Mouse (Mus musculus) ES-Bruce4 (cell line): Measurements from ENCODE around the gene Prrg4. TPM values are rescaled to one million over a fixed set of nuclear protein-coding genes. Genes with fewer than 3 reads are reported as not detected.
"Not testable (repeated sequence)": the region's sequence is repeated elsewhere in the genome, so short reads cannot be mapped to it uniquely, and the experiment has no call there.

ENCODE experiments used
- H3K27ac ChIP-seq: 2 replicates; pipeline ENCODE4 v1.5.1; 2012; ENCODE audit warnings: low read length, inconsistent platforms; ENCODE audit not compliant: insufficient read depth
- H3K27me3 ChIP-seq: 2 replicates; pipeline ENCODE4 v1.6.1; 2012; ENCODE audit warnings: mild to moderate bottlenecking, low read length, inconsistent platforms; ENCODE audit not compliant: control insufficient read depth, poor library complexity, insufficient read depth, severe bottlenecking
- H3K36me3 ChIP-seq: 2 replicates; pipeline ENCODE4 v1.6.1; 2012; ENCODE audit warnings: inconsistent platforms, mild to moderate bottlenecking, low read length, moderate library complexity; ENCODE audit not compliant: control insufficient read depth, poor library complexity, insufficient read depth, severe bottlenecking
- H3K4me1 ChIP-seq: one replicate; pipeline ENCODE4 v1.8.1; 2011; ENCODE audit warnings: low read length; ENCODE audit not compliant: control insufficient read depth, insufficient read depth
- H3K4me3 ChIP-seq: 2 replicates; pipeline ENCODE4 v1.5.1; 2011; ENCODE audit warnings: low read depth, mild to moderate bottlenecking, low read length
- H3K9ac ChIP-seq: 2 replicates; pipeline ENCODE4 v1.6.1; 2012; ENCODE audit warnings: low read depth, mild to moderate bottlenecking, inconsistent platforms; ENCODE audit not compliant: poor library complexity, severe bottlenecking
- H3K9me3 ChIP-seq: replicated peaks from 2 replicates; pipeline ENCODE4 v1.6.1; 2012; ENCODE audit warnings: mild to moderate bottlenecking, low read length, inconsistent platforms; ENCODE audit not compliant: control insufficient read depth, poor library complexity, insufficient read depth, severe bottlenecking
- CTCF ChIP-seq: IDR thresholded peaks from one replicate; pipeline ENCODE4 v1.8.1; 2011; ENCODE audit warnings: low read depth, low read length
- EP300 ChIP-seq: IDR thresholded peaks from 2 replicates; pipeline ENCODE4 v1.6.1; 2011; ENCODE audit warnings: low read depth, low read length; ENCODE audit not compliant: insufficient read depth
- POLR2A ChIP-seq: IDR thresholded peaks from one replicate; pipeline ENCODE4 v1.8.1; 2011; ENCODE audit warnings: low read length; ENCODE audit not compliant: insufficient read depth
- polyA plus RNA-seq: library from polyadenylated mRNA; stranded (reverse); fragments of >200 nt; gene quantifications from 2 replicates; pipeline ENCODE4 v1.2.4, GENCODE M21; 2011; ENCODE audit warnings: low read depth; ENCODE audit not compliant: missing spikeins, insufficient read depth, insufficient read length

Prrg4 gene
- polyA plus RNA-seq, result 62.0 and 64.3 TPM in 2 replicates

- Histone ChIP-seq H3K36me3 (peaks cover 18% of the 10 kb centered on the region), H3K27ac (peak within 1 kb of the TSS; percentile 67), H3K9ac (peak within 1 kb of the TSS; percentile 69), H3K27me3 (no peaks in the 10 kb centered on the region), H3K9me3 (no peaks in the 10 kb centered on the region), H3K4me3 (peak within 1 kb of the TSS; percentile 89), H3K4me1 (peaks cover 2% of the 10 kb centered on the region)
- TF ChIP-seq POLR2A, result no peak
- no peak for TF ChIP-seq EP300
- peak; percentile 56 for TF ChIP-seq CTCF
Observed at GRCm38 (mm10) chr2:104849276-104849990, at the start of gene Prrg4. Gene Prrg4 (minus strand): TSS chr2:104849876.

DNA sequence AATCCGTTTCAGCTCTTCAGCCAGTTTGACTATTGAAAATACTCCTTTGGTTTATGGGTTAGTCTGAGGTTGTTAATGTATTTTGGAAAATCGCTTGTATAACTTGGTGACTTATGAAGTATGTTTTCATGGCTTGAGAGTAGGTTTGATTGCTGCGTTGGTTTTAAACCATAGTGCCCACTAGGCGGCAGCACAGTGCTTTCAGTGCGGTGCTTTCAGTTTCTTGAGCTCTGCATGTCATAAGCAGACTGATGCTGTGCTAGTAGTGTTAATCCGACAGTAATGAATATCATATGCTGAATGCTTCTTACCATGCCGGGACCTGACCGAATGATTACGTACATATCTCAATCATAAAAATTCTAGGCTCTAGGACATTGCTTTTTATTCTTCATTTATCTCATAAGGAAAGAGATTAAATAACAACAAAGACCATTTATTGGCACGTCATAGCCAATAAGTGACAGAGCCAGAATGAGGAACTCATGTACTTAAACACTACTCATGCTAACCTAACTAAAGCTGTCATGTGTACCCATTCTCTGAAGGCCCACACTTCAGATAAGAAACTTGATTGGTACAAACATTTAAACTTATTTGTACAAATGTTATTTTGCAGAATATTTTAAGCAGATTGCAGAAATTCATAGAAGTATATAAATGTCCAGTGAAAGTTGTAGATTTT is 38.3 kb upstream of the Prrg4 start:
- H3K9ac ChIP-seq, result no peak overlapping the region
- H3K4me3 ChIP-seq, result no peak overlapping the region
- TF ChIP-seq CTCF (peak; percentile 69), POLR2A (no peak)
- no peak overlapping the region for H3K27ac ChIP-seq
- no peaks in the 10 kb centered on the region for H3K36me3 ChIP-seq
- H3K9me3 ChIP-seq, result no peaks in the 10 kb centered on the region
- H3K4me1 ChIP-seq, result peaks cover 2% of the 10 kb centered on the region
- no peaks in the 10 kb centered on the region for H3K27me3 ChIP-seq

- not testable (repeated sequence) for H3K9me3 ChIP-seq, H3K4me3 ChIP-seq, H3K4me1 ChIP-seq, H3K27me3 ChIP-seq, H3K27ac ChIP-seq, H3K36me3 ChIP-seq, H3K9ac ChIP-seq
Observed at GRCm38 (mm10) chr2:104887331-104887730, 37.7 kb upstream of the Prrg4 start.

GRCm38 (mm10) chr2:104886109-104886508 is 36.4 kb upstream of the Prrg4 start:
- H3K4me3 ChIP-seq, result peak overlapping the region; percentile 69

GRCm38 (mm10) chr2:104878794-104879193 is 29.1 kb upstream of the Prrg4 start:
- Histone ChIP-seq H3K36me3 (no peaks in the 10 kb centered on the region), H3K9ac (no peak overlapping the region), H3K27me3 (no peaks in the 10 kb centered on the region), H3K4me1 (no peaks in the 10 kb centered on the region), H3K9me3 (no peaks in the 10 kb centered on the region), H3K4me3 (no peak overlapping the region), H3K27ac (no peak overlapping the region)
- TF ChIP-seq POLR2A (no peak), CTCF (no peak), EP300 (no peak)

More at GRCm38 (mm10) chr2:104886109-104886508, 36.4 kb upstream of the Prrg4 start:
- H3K4me1 ChIP-seq, result peaks cover 2% of the 10 kb centered on the region
- H3K9me3 ChIP-seq, result no peaks in the 10 kb centered on the region
- peak overlapping the region; percentile 84 for H3K9ac ChIP-seq
- no peaks in the 10 kb centered on the region for H3K36me3 ChIP-seq
- H3K27me3 ChIP-seq, result no peaks in the 10 kb centered on the region
- TF ChIP-seq POLR2A (no peak), CTCF (no peak), EP300 (no peak)
- H3K27ac ChIP-seq, result peak overlapping the region; percentile 38; the same call in 1 of the 2 replicates

DNA sequence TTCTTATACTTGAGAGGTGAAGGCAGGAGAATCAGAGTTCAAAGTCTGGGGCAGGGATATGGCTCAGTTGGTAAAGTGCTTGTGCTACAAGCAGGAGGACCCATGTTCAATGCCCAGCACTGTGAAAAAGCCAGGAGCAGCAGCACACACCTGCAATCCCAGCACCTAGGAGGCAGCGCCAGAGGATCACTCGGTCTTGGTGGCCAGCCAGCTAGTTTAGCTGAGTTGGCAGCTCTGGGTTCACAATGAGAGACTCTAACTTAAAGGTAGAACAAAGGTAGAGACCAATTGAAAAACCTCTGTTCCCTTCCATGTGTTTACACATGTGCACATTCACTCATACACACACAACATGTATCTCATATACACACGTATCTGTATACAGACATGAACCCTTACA is 19.4 kb upstream of the Prrg4 start:
- Histone ChIP-seq H3K36me3 (no peaks in the 10 kb centered on the region), H3K27me3 (no peaks in the 10 kb centered on the region), H3K4me3 (no peak overlapping the region), H3K9ac (no peak overlapping the region), H3K4me1 (no peaks in the 10 kb centered on the region), H3K27ac (no peak overlapping the region), H3K9me3 (no peaks in the 10 kb centered on the region)
- TF ChIP-seq EP300 (no peak), CTCF (no peak), POLR2A (no peak)
